In genomic region chr11:75513336-75513735, GRCm38 (mm10) we compare ENCODE assay signal across 8 mouse cellular contexts. TPM values are rescaled to one million over a fixed set of nuclear protein-coding genes. Genes with fewer than 3 reads are reported as not detected.
DNase-seq lines count a peak whose midpoint lies in the region; ATAC-seq and TF ChIP-seq lines count a peak whose summit lies in the region.

TSS of gene Scarf1 (plus strand) at chr11:75513540.

- no peak for ATAC-seq in limb, embryonic 11.5 days (ENCODE audit: insufficient number of reproducible peaks, low FRiP score, low TSS enrichment, low read depth)

- no peak for TF ChIP-seq POLR2A in spleen, adult 2 months (IDR thresholded peaks at IDR 0.05; ENCODE audit: low read depth, low read length)
- TF ChIP-seq POLR2A in small intestine, adult 2 months (IDR thresholded peaks at IDR 0.05; ENCODE audit: low read depth, low read length) = no peak

- no peak for TF ChIP-seq CTCF in spleen, adult 2 months (IDR thresholded peaks at IDR 0.05; ENCODE audit: extremely low read depth, insufficient read depth, insufficient read length, insufficient replicate concordance)
- no peak for TF ChIP-seq CTCF in small intestine, adult 2 months (IDR thresholded peaks at IDR 0.05; ENCODE audit: extremely low read depth, insufficient read length, insufficient replicate concordance, low read depth, low read length)

- H3K9me3 ChIP-seq in limb, embryonic 11.5 days (ENCODE audit: control insufficient read depth, low read length) = no peaks in the 10 kb centered on the region

- H3K27me3 ChIP-seq in spleen, adult 2 months (ENCODE audit: control insufficient read depth, insufficient read depth, low read length) = no peaks in the 10 kb centered on the region
- H3K27me3 ChIP-seq in limb, embryonic 11.5 days (ENCODE audit: control insufficient read depth, insufficient read depth, low read length) = no peaks in the 10 kb centered on the region
- H3K27me3 ChIP-seq in small intestine, adult 2 months (ENCODE audit: control insufficient read depth, insufficient read depth, low read length) = no peaks in the 10 kb centered on the region

- H3K9ac ChIP-seq in limb, embryonic 11.5 days (ENCODE audit: low read length) = peak within 1 kb of the TSS; percentile 17; the same call in 1 of the 2 replicates

- H3K4me1 ChIP-seq in spleen, adult 2 months (ENCODE audit: control insufficient read depth, insufficient read depth, insufficient read length) = peaks cover 5% of the 10 kb centered on the region; the same call in 1 of the 2 replicates
- peaks cover 14% of the 10 kb centered on the region for H3K4me1 ChIP-seq in limb, embryonic 11.5 days (ENCODE audit: control insufficient read depth, insufficient read depth, low read length)
- peaks cover 11% of the 10 kb centered on the region for H3K4me1 ChIP-seq in small intestine, adult 2 months (ENCODE audit: control insufficient read depth, insufficient read depth, insufficient read length, low read length)

- 59% methylated on average over 8 of the region's 8 CpGs for WGBS in spleen, adult 2 months
- 54% methylated on average over 8 of the region's 8 CpGs for WGBS in limb, embryonic 11.5 days
- WGBS in small intestine, adult 2 months = 76% methylated on average over 8 of the region's 8 CpGs

- no peak for DNase-seq in spleen, adult 2 months (ENCODE audit: low read depth in 1 of 2, low spot score in 2 of 2)
- DNase-seq in spleen, adult 12 weeks (ENCODE audit: low spot score) = no peak
- peak; percentile 59 to 69 for DNase-seq in heart, postnatal 36 days
- DNase-seq in limb, embryonic 11.5 days (ENCODE audit: low spot score) = no peak
- DNase-seq in left cerebral cortex, adult 9 months (ENCODE audit: low spot score in 2 of 2) = no peak
- no peak for DNase-seq in ovary, postnatal 10 days (ENCODE audit: low spot score)
- no peak for DNase-seq in frontal cortex, adult 2 months (ENCODE audit: extremely low spot score in 1 of 2, low spot score in 1 of 2)

- peaks cover 10% of the 10 kb centered on the region for H3K36me3 ChIP-seq in spleen, adult 2 months (ENCODE audit: control insufficient read depth, insufficient read depth, low read length)
- peaks cover 10% of the 10 kb centered on the region for H3K36me3 ChIP-seq in limb, embryonic 11.5 days (ENCODE audit: control insufficient read depth, insufficient read depth, low read length)
- H3K36me3 ChIP-seq in small intestine, adult 2 months (ENCODE audit: control insufficient read depth, insufficient read depth, low read length) = peaks cover 13% of the 10 kb centered on the region

- no peak within 1 kb of the TSS for H3K27ac ChIP-seq in spleen, adult 2 months (ENCODE audit: insufficient read depth, low read length)
- H3K27ac ChIP-seq in limb, embryonic 11.5 days (replicated peaks; ENCODE audit: low read depth, low read length) = no peak within 1 kb of the TSS
- no peak within 1 kb of the TSS for H3K27ac ChIP-seq in small intestine, adult 2 months (ENCODE audit: insufficient read depth, low read depth, low read length)

- peak within 1 kb of the TSS; percentile 25; the same call in 1 of the 2 replicates for H3K4me3 ChIP-seq in spleen, adult 2 months (ENCODE audit: extremely low read depth, insufficient read depth, insufficient read length)
- no peak within 1 kb of the TSS for H3K4me3 ChIP-seq in limb, embryonic 11.5 days (ENCODE audit: low read depth, low read length)
- H3K4me3 ChIP-seq in small intestine, adult 2 months (ENCODE audit: low read depth, low read length) = peak within 1 kb of the TSS; percentile 49

- peak within 1 kb of the TSS; percentile 17; the same call in 1 of the 2 replicates for H3K4me2 ChIP-seq in limb, embryonic 11.5 days (ENCODE audit: low read depth, severe bottlenecking)

- intact Hi-C loops in heart, postnatal 36 days (cut with DNase I) = loop anchor here (5.0 kb wide), 1 partner anchor 111 kb away; no protein-coding TSS in a partner anchor

RNA-seq across cellular contexts. Expression of gene Scarf1, which starts in this region (rescaled TPM):
- 11.5 and 13.5 TPM in 2 replicates for polyA plus RNA-seq in spleen, adult 2 months (2012; rRNA removed)
- total RNA-seq in heart, postnatal 36 days (2021) = 10 to 100 TPM in 1 of 2 experiments, 1 to 10 TPM in 1; 9.1 to 10.3 TPM
- 4.5 and 4.7 TPM in 2 replicates for polyA plus RNA-seq in limb, embryonic 11.5 days (2014; fragmentation: Nextera tagmentation; extraction: Ambion mirVana)
- polyA plus RNA-seq in small intestine, adult 2 months (2012; rRNA removed) = 9.4 and 12.3 TPM in 2 replicates
- polyA plus RNA-seq in frontal cortex, adult 2 months (2012; rRNA removed) = 3.3 and 4.1 TPM in 2 replicates

Comparison
In these comparisons a context has a peak if more than half of its experiments do, and no peak if none do; other contexts are left out.
1. DNase-seq: peak in heart, postnatal 36 days (2 of 2); none in spleen, adult 2 months (0 of 2), spleen, adult 12 weeks (single experiment), limb, embryonic 11.5 days (single experiment), left cerebral cortex, adult 9 months (0 of 2), ovary, postnatal 10 days (single experiment) and frontal cortex, adult 2 months (0 of 2).